Mouse (Mus musculus): ENCODE results near the gene Ep400. TPM values are rescaled to one million over a fixed set of nuclear protein-coding genes. Genes with fewer than 3 reads are reported as not detected.
"Not testable (repeated sequence)": the region's sequence is repeated elsewhere in the genome, so short reads cannot be mapped to it uniquely, and the experiment has no call there.

Gene Ep400
- polyA plus RNA-seq, 1 experiment from 2014 or later = 51.6 TPM

- no peak overlapping the region for H3K27ac ChIP-seq (ENCODE audit: low read length)
- no peak overlapping the region for H3K4me2 ChIP-seq (replicated peaks; ENCODE audit: low read depth, low read length)
- H3K4me1 ChIP-seq (ENCODE audit: control insufficient read depth, insufficient read depth, low read length) = no peaks in the 10 kb centered on the region
- ATAC-seq (ENCODE audit: insufficient number of reproducible peaks, insufficient read depth, low FRiP score, low read depth) = no peak
- 89% methylated on average over 4 of the region's 4 CpGs for WGBS
- no peak overlapping the region for H3K4me3 ChIP-seq (ENCODE audit: low read depth, low read length)
- peaks cover 71% of the 10 kb centered on the region for H3K36me3 ChIP-seq (ENCODE audit: control insufficient read depth, insufficient read depth, low read length)
- no peaks in the 10 kb centered on the region for H3K9me3 ChIP-seq (ENCODE audit: control insufficient read depth, low read depth, low read length)
- H3K27me3 ChIP-seq (ENCODE audit: control insufficient read depth, insufficient read depth, low read length) = no peaks in the 10 kb centered on the region
- H3K9ac ChIP-seq (replicated peaks; ENCODE audit: low read depth, low read length) = no peak overlapping the region
Observed at GRCm38 (mm10) chr5:110733231-110733823, 37.2 kb downstream of the Ep400 start.

GRCm38 (mm10) chr5:110731227-110731626 lies 39.3 kb downstream of the Ep400 start:
- Histone ChIP-seq H3K9me3 (ENCODE audit: control insufficient read depth, low read depth, low read length) (no peaks in the 10 kb centered on the region), H3K4me3 (ENCODE audit: low read depth, low read length) (no peak overlapping the region), H3K27me3 (ENCODE audit: control insufficient read depth, insufficient read depth, low read length) (no peaks in the 10 kb centered on the region), H3K27ac (ENCODE audit: low read length) (no peak overlapping the region), H3K4me1 (ENCODE audit: control insufficient read depth, insufficient read depth, low read length) (no peaks in the 10 kb centered on the region), H3K36me3 (ENCODE audit: control insufficient read depth, insufficient read depth, low read length) (peaks cover 61% of the 10 kb centered on the region), H3K4me2 (replicated peaks; ENCODE audit: low read depth, low read length) (no peak overlapping the region), H3K9ac (replicated peaks; ENCODE audit: low read depth, low read length) (no peak overlapping the region)
- ATAC-seq (ENCODE audit: insufficient number of reproducible peaks, insufficient read depth, low FRiP score, low read depth) = no peak
- 93% methylated on average over 2 of the region's 2 CpGs for WGBS

- Histone ChIP-seq H3K9me3 (ENCODE audit: control insufficient read depth, low read depth, low read length) (no peaks in the 10 kb centered on the region), H3K27me3 (ENCODE audit: control insufficient read depth, insufficient read depth, low read length) (no peaks in the 10 kb centered on the region), H3K27ac (ENCODE audit: low read length) (no peak overlapping the region), H3K4me1 (ENCODE audit: control insufficient read depth, insufficient read depth, low read length) (no peaks in the 10 kb centered on the region), H3K36me3 (ENCODE audit: control insufficient read depth, insufficient read depth, low read length) (peaks cover 69% of the 10 kb centered on the region), H3K4me2 (replicated peaks; ENCODE audit: low read depth, low read length) (no peak overlapping the region), H3K9ac (replicated peaks; ENCODE audit: low read depth, low read length) (no peak overlapping the region), H3K4me3 (ENCODE audit: low read depth, low read length) (no peak overlapping the region)
- no peak for ATAC-seq (ENCODE audit: insufficient number of reproducible peaks, insufficient read depth, low FRiP score, low read depth)
- 86% methylated on average over 1 of the region's 1 CpGs for WGBS
Observed at GRCm38 (mm10) chr5:110727850-110728249, 42.7 kb downstream of the Ep400 start.

GRCm38 (mm10) chr5:110723543-110723942 lies 47.0 kb downstream of the Ep400 start:
- Histone ChIP-seq H3K9ac (replicated peaks; ENCODE audit: low read depth, low read length) (no peak overlapping the region), H3K4me1 (ENCODE audit: control insufficient read depth, insufficient read depth, low read length) (no peaks in the 10 kb centered on the region), H3K4me3 (ENCODE audit: low read depth, low read length) (no peak overlapping the region), H3K9me3 (ENCODE audit: control insufficient read depth, low read depth, low read length) (no peaks in the 10 kb centered on the region), H3K27me3 (ENCODE audit: control insufficient read depth, insufficient read depth, low read length) (no peaks in the 10 kb centered on the region), H3K36me3 (ENCODE audit: control insufficient read depth, insufficient read depth, low read length) (peaks cover 60% of the 10 kb centered on the region), H3K4me2 (replicated peaks; ENCODE audit: low read depth, low read length) (no peak overlapping the region), H3K27ac (ENCODE audit: low read length) (no peak overlapping the region)
- ATAC-seq (ENCODE audit: insufficient number of reproducible peaks, insufficient read depth, low FRiP score, low read depth) = no peak
- 77% methylated on average over 2 of the region's 2 CpGs for WGBS

GRCm38 (mm10) chr5:110721463-110721862 lies 49.1 kb downstream of the Ep400 start:
- H3K9ac ChIP-seq (replicated peaks; ENCODE audit: low read depth, low read length); H3K27ac ChIP-seq (ENCODE audit: low read length); H3K27me3 ChIP-seq (ENCODE audit: control insufficient read depth, insufficient read depth, low read length); H3K9me3 ChIP-seq (ENCODE audit: control insufficient read depth, low read depth, low read length); H3K4me1 ChIP-seq (ENCODE audit: control insufficient read depth, insufficient read depth, low read length); ATAC-seq (ENCODE audit: insufficient number of reproducible peaks, insufficient read depth, low FRiP score, low read depth); H3K4me3 ChIP-seq (ENCODE audit: low read depth, low read length); H3K4me2 ChIP-seq (replicated peaks; ENCODE audit: low read depth, low read length): not testable (repeated sequence)
- H3K36me3 ChIP-seq (ENCODE audit: control insufficient read depth, insufficient read depth, low read length) = peaks cover 58% of the 10 kb centered on the region
- 94% methylated on average over 1 of the region's 1 CpGs for WGBS

- Histone ChIP-seq H3K4me3 (ENCODE audit: low read depth, low read length) (no peak overlapping the region), H3K36me3 (ENCODE audit: control insufficient read depth, insufficient read depth, low read length) (peaks cover 39% of the 10 kb centered on the region), H3K27me3 (ENCODE audit: control insufficient read depth, insufficient read depth, low read length) (no peaks in the 10 kb centered on the region), H3K27ac (ENCODE audit: low read length) (no peak overlapping the region), H3K4me2 (replicated peaks; ENCODE audit: low read depth, low read length) (no peak overlapping the region), H3K9me3 (ENCODE audit: control insufficient read depth, low read depth, low read length) (no peaks in the 10 kb centered on the region), H3K4me1 (ENCODE audit: control insufficient read depth, insufficient read depth, low read length) (no peaks in the 10 kb centered on the region), H3K9ac (replicated peaks; ENCODE audit: low read depth, low read length) (no peak overlapping the region)
- 93% methylated on average over 2 of the region's 2 CpGs for WGBS
- ATAC-seq (ENCODE audit: insufficient number of reproducible peaks, insufficient read depth, low FRiP score, low read depth) = no peak
Observed at GRCm38 (mm10) chr5:110711455-110711854, 59.1 kb downstream of the Ep400 start.

- no peak for ATAC-seq (ENCODE audit: insufficient number of reproducible peaks, insufficient read depth, low FRiP score, low read depth)
- 88% methylated on average over 4 of the region's 4 CpGs for WGBS
- Histone ChIP-seq H3K4me3 (ENCODE audit: low read depth, low read length) (no peak overlapping the region), H3K27ac (ENCODE audit: low read length) (no peak overlapping the region), H3K4me1 (ENCODE audit: control insufficient read depth, insufficient read depth, low read length) (no peaks in the 10 kb centered on the region), H3K36me3 (ENCODE audit: control insufficient read depth, insufficient read depth, low read length) (peaks cover 56% of the 10 kb centered on the region), H3K4me2 (replicated peaks; ENCODE audit: low read depth, low read length) (no peak overlapping the region), H3K27me3 (ENCODE audit: control insufficient read depth, insufficient read depth, low read length) (no peaks in the 10 kb centered on the region), H3K9ac (replicated peaks; ENCODE audit: low read depth, low read length) (no peak overlapping the region), H3K9me3 (ENCODE audit: control insufficient read depth, low read depth, low read length) (no peaks in the 10 kb centered on the region)
Observed at GRCm38 (mm10) chr5:110709256-110709655, 61.3 kb downstream of the Ep400 start.

GRCm38 (mm10) chr5:110704004-110704403 lies 66.5 kb downstream of the Ep400 start:
- ATAC-seq (ENCODE audit: insufficient number of reproducible peaks, insufficient read depth, low FRiP score, low read depth) = no peak
- Histone ChIP-seq H3K9me3 (ENCODE audit: control insufficient read depth, low read depth, low read length) (no peaks in the 10 kb centered on the region), H3K36me3 (ENCODE audit: control insufficient read depth, insufficient read depth, low read length) (peaks cover 85% of the 10 kb centered on the region), H3K9ac (replicated peaks; ENCODE audit: low read depth, low read length) (no peak overlapping the region), H3K4me2 (replicated peaks; ENCODE audit: low read depth, low read length) (no peak overlapping the region), H3K27ac (ENCODE audit: low read length) (no peak overlapping the region), H3K27me3 (ENCODE audit: control insufficient read depth, insufficient read depth, low read length) (no peaks in the 10 kb centered on the region), H3K4me1 (ENCODE audit: control insufficient read depth, insufficient read depth, low read length) (no peaks in the 10 kb centered on the region), H3K4me3 (ENCODE audit: low read depth, low read length) (no peak overlapping the region)
- 72% methylated on average over 1 of the region's 1 CpGs for WGBS

- Histone ChIP-seq H3K36me3 (ENCODE audit: control insufficient read depth, insufficient read depth, low read length) (peaks cover 86% of the 10 kb centered on the region), H3K9ac (replicated peaks; ENCODE audit: low read depth, low read length) (no peak overlapping the region), H3K9me3 (ENCODE audit: control insufficient read depth, low read depth, low read length) (no peaks in the 10 kb centered on the region), H3K27me3 (ENCODE audit: control insufficient read depth, insufficient read depth, low read length) (no peaks in the 10 kb centered on the region), H3K4me2 (replicated peaks; ENCODE audit: low read depth, low read length) (no peak overlapping the region), H3K4me1 (ENCODE audit: control insufficient read depth, insufficient read depth, low read length) (no peaks in the 10 kb centered on the region), H3K27ac (ENCODE audit: low read length) (no peak overlapping the region), H3K4me3 (ENCODE audit: low read depth, low read length) (no peak overlapping the region)
- WGBS = 84% methylated on average over 4 of the region's 4 CpGs
- ATAC-seq (ENCODE audit: insufficient number of reproducible peaks, insufficient read depth, low FRiP score, low read depth) = no peak
Observed at GRCm38 (mm10) chr5:110698617-110699016, 71.9 kb downstream of the Ep400 start.
